Mouse (Mus musculus): ENCODE measurements at regions not wholly inside any gene's neighbourhood (a gene's known extent, or its start where the extent isn't known, plus 50 kb on each side); places are given as distances from the start of the nearest gene placed in this dataset.

- ChIA-PET CTCF (no interaction called here), POLR2A (no interaction called here)
- no peak for TF ChIP-seq CTCF (IDR thresholded peaks at IDR 0.05)
- DNase-seq (ENCODE audit: low read depth, low spot score), result no peak
- ATAC-seq, result no peak
- peaks cover 5% of the 10 kb centered on the region for H3K27me3 ChIP-seq
- in situ Hi-C loops (cut with MboI; ENCODE audit: low pct_unique_long_range_greater_than_20kb), result no loop called here
These were observed 92.8 kb downstream of the Gm11011 start for GRCm38 (mm10) chr2:169494503-169495311.

GRCm38 (mm10) chr2:169493609-169494275, 93.8 kb downstream of the Gm11011 start:
- POLR2A ChIA-PET, result no interaction called here
- in situ Hi-C loops (cut with MboI; ENCODE audit: low pct_unique_long_range_greater_than_20kb), result no loop called here
- no peak for TF ChIP-seq CTCF (IDR thresholded peaks at IDR 0.05)
- ATAC-seq, result peak; percentile 44
- DNase-seq (ENCODE audit: low read depth, low spot score), result no peak
- CTCF ChIA-PET, result no interaction called here
- no peaks in the 10 kb centered on the region for H3K27me3 ChIP-seq

- ChIA-PET POLR2A (no interaction called here), CTCF (no interaction called here)
- H3K27me3 ChIP-seq, result peaks cover 4% of the 10 kb centered on the region
- TF ChIP-seq CTCF (IDR thresholded peaks at IDR 0.05), result no peak
- in situ Hi-C loops (cut with MboI; ENCODE audit: low pct_unique_long_range_greater_than_20kb), result no loop called here
- ATAC-seq, result no peak
- no peak for DNase-seq (ENCODE audit: low read depth, low spot score)
These were observed 103.6 kb downstream of the Gm11011 start for GRCm38 (mm10) chr2:169483934-169484333.

GRCm38 (mm10) chr2:169481731-169482465, 105.6 kb downstream of the Gm11011 start:
- in situ Hi-C loops (cut with MboI; ENCODE audit: low pct_unique_long_range_greater_than_20kb), result no loop called here
- ChIA-PET POLR2A (no interaction called here), CTCF (interaction anchor here (0.7 kb wide), 1 partner anchor 11 kb away, joined by 3 read pairs; no protein-coding TSS in a partner anchor)
- DNase-seq (ENCODE audit: low read depth, low spot score), result no peak
- TF ChIP-seq CTCF (IDR thresholded peaks at IDR 0.05), result no peak
- no peak for ATAC-seq
- peaks cover 4% of the 10 kb centered on the region for H3K27me3 ChIP-seq

GRCm38 (mm10) chr2:169474418-169475112, 113.0 kb downstream of the Gm11011 start:
- no peak for TF ChIP-seq CTCF (IDR thresholded peaks at IDR 0.05)
- H3K27me3 ChIP-seq, result no peaks in the 10 kb centered on the region
- no peak for ATAC-seq
- ChIA-PET POLR2A (no interaction called here), CTCF (no interaction called here)
- in situ Hi-C loops (cut with MboI; ENCODE audit: low pct_unique_long_range_greater_than_20kb), result no loop called here
- DNase-seq (ENCODE audit: low read depth, low spot score), result no peak

- no peak for TF ChIP-seq CTCF (IDR thresholded peaks at IDR 0.05)
- CTCF ChIA-PET, result no interaction called here
- POLR2A ChIA-PET, result no interaction called here
- no peak for DNase-seq (ENCODE audit: low read depth, low spot score)
- H3K27me3 ChIP-seq, result peaks cover 7% of the 10 kb centered on the region
- ATAC-seq, result no peak
- in situ Hi-C loops (cut with MboI; ENCODE audit: low pct_unique_long_range_greater_than_20kb), result no loop called here
These were observed 118.0 kb downstream of the Gm11011 start for GRCm38 (mm10) chr2:169469538-169469937.

GRCm38 (mm10) chr2:169467621-169468020, 119.9 kb downstream of the Gm11011 start:
- ChIA-PET POLR2A (no interaction called here), CTCF (no interaction called here)
- in situ Hi-C loops (cut with MboI; ENCODE audit: low pct_unique_long_range_greater_than_20kb), result no loop called here
- DNase-seq (ENCODE audit: low read depth, low spot score), result no peak
- H3K27me3 ChIP-seq, result peaks cover 7% of the 10 kb centered on the region
- TF ChIP-seq CTCF (IDR thresholded peaks at IDR 0.05), result no peak
- no peak for ATAC-seq

GRCm38 (mm10) chr2:169464106-169464505, 123.4 kb downstream of the Gm11011 start:
- ATAC-seq, result no peak
- H3K27me3 ChIP-seq, result peaks cover 7% of the 10 kb centered on the region
- DNase-seq (ENCODE audit: low read depth, low spot score), result no peak
- ChIA-PET POLR2A (no interaction called here), CTCF (no interaction called here)
- no peak for TF ChIP-seq CTCF (IDR thresholded peaks at IDR 0.05)
- in situ Hi-C loops (cut with MboI; ENCODE audit: low pct_unique_long_range_greater_than_20kb), result no loop called here

GRCm38 (mm10) chr2:169461491-169462039, 126.0 kb downstream of the Gm11011 start:
- in situ Hi-C loops (cut with MboI; ENCODE audit: low pct_unique_long_range_greater_than_20kb), result no loop called here

GRCm38 (mm10) chr2:169452956-169453355, 134.6 kb downstream of the Gm11011 start:
- DNase-seq (ENCODE audit: low read depth, low spot score) (no peak), ATAC-seq (no peak)
- POLR2A ChIA-PET, result no interaction called here
- H3K27me3 ChIP-seq, result no peaks in the 10 kb centered on the region
- CTCF ChIA-PET, result interaction anchor here (1.4 kb wide), 1 partner anchor 9 kb away, joined by 3 read pairs; no protein-coding TSS in a partner anchor
- no peak for TF ChIP-seq CTCF (IDR thresholded peaks at IDR 0.05)
- in situ Hi-C loops (cut with MboI; ENCODE audit: low pct_unique_long_range_greater_than_20kb), result no loop called here

More at GRCm38 (mm10) chr2:169461491-169462039, 126.0 kb downstream of the Gm11011 start:
- CTCF ChIA-PET, result interaction anchor here (0.8 kb wide), 1 partner anchor 9 kb away, joined by 3 read pairs; no protein-coding TSS in a partner anchor
- H3K27me3 ChIP-seq, result peaks cover 4% of the 10 kb centered on the region
- no peak for TF ChIP-seq CTCF (IDR thresholded peaks at IDR 0.05)
- POLR2A ChIA-PET, result interaction anchor here (1.0 kb wide), 1 partner anchor 12 kb away, joined by 3 read pairs; no protein-coding TSS in a partner anchor
- ATAC-seq (no peak), DNase-seq (ENCODE audit: low read depth, low spot score) (no peak)

All from Patski (cell line).